Mouse (Mus musculus) forelimb bud, embryonic 11.5 days (tissue): ENCODE results near the gene Mkln1.

ENCODE experiments used
- DNase-seq: peaks from one replicate; pipeline ENCODE4 v3.0.0-alpha.2; 2012; ENCODE audit warnings: low read depth, low spot score

Mkln1 gene

GRCm38 (mm10) chr6:31513726-31514125 lies 115.2 kb downstream of the Mkln1 start:
- no peak for DNase-seq

- no peak for DNase-seq
Measured at GRCm38 (mm10) chr6:31517681-31518337, 119.3 kb downstream of the Mkln1 start.

- no peak for DNase-seq
Measured at GRCm38 (mm10) chr6:31518338-31518698, 119.8 kb downstream of the Mkln1 start.

- no peak for DNase-seq
Measured at GRCm38 (mm10) chr6:31519001-31519471, 120.5 kb downstream of the Mkln1 start.

- DNase-seq = no peak
Measured at GRCm38 (mm10) chr6:31520486-31521215, 122.1 kb downstream of the Mkln1 start.

GRCm38 (mm10) chr6:31521491-31522355 lies 123.2 kb downstream of the Mkln1 start:
- no peak for DNase-seq

GRCm38 (mm10) chr6:31522478-31522877 lies 123.9 kb downstream of the Mkln1 start:
- no peak for DNase-seq

GRCm38 (mm10) chr6:31523039-31523438 lies 124.5 kb downstream of the Mkln1 start:
- no peak for DNase-seq

GRCm38 (mm10) chr6:31523657-31524056 lies 125.1 kb downstream of the Mkln1 start:
- DNase-seq = no peak

GRCm38 (mm10) chr6:31524121-31524520 lies 125.6 kb downstream of the Mkln1 start:
- no peak for DNase-seq

- DNase-seq = no peak
Measured at GRCm38 (mm10) chr6:31524647-31525046, 126.1 kb downstream of the Mkln1 start.

GRCm38 (mm10) chr6:31525231-31525900 lies 126.8 kb downstream of the Mkln1 start:
- DNase-seq = peak; percentile 73

GRCm38 (mm10) chr6:31526929-31527328 lies 128.4 kb downstream of the Mkln1 start:
- DNase-seq = no peak

GRCm38 (mm10) chr6:31527897-31528296 lies 129.4 kb downstream of the Mkln1 start:
- peak; percentile 59 for DNase-seq

GRCm38 (mm10) chr6:31528339-31528738 lies 129.8 kb downstream of the Mkln1 start:
- DNase-seq = no peak

GRCm38 (mm10) chr6:31531880-31532279 lies 133.3 kb downstream of the Mkln1 start:
- no peak for DNase-seq

- no peak for DNase-seq
Measured at GRCm38 (mm10) chr6:31534705-31535104, 136.2 kb downstream of the Mkln1 start.

GRCm38 (mm10) chr6:31537193-31537592 lies 138.7 kb downstream of the Mkln1 start:
- no peak for DNase-seq

GRCm38 (mm10) chr6:31538112-31538511 lies 139.6 kb downstream of the Mkln1 start:
- no peak for DNase-seq

GRCm38 (mm10) chr6:31540018-31540417 lies 141.5 kb downstream of the Mkln1 start:
- no peak for DNase-seq

- no peak for DNase-seq
Measured at GRCm38 (mm10) chr6:31544318-31544717, 145.8 kb downstream of the Mkln1 start.
